Mouse (Mus musculus): ENCODE measurements at regions not wholly inside any gene's neighbourhood (a gene's known extent, or its start where the extent isn't known, plus 50 kb on each side); places are given as distances from the start of the nearest gene placed in this dataset.

DNA sequence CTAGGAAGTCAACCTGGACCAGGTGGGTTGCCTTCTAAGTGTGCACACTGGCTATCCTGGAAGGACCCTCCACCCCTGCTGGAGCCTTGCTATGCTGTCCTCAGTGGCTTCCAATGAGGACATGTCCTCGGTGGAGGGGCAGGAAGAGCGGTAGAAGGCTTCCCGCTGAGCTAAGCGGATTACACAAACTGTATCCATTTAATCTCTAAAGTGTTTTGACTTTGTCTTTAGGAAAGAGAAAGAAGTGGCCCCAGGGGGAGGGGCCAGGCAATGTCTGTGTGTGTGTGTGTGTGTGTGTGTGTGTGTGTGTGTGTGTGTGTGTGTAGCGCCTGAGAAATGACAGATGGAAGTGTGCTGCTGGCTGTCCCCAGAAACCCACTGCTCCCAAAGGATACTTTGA is 71.6 kb upstream of the Zc3h12a start:
- DNase-seq = no peak

DNA sequence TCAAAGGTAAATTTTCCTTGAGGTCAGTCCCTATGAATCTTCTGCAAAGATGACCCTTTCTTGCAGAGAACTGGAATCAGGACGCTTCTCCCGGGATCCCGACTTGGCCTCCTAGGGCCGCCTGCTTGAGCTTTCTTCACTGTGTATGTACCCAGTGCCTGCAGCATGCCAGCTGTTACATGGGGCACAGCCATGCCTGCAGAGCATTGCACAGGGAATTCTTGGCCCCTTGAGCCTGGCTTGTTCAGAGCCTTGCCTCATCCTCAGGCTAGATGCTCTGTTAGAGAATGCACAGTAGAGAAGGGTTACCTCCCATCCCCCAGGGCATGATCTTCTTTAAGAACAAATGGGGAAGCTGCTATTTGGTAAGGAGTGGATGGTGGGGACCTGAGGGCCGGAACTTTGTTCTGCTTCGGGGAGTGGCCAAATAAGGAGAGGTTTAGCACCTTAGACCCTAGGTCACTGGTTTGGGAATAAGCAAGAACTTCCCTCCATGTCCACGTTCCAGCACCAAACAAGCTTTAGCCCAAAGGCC is 68.3 kb upstream of the Zc3h12a start:
- DNase-seq = no peak

DNA sequence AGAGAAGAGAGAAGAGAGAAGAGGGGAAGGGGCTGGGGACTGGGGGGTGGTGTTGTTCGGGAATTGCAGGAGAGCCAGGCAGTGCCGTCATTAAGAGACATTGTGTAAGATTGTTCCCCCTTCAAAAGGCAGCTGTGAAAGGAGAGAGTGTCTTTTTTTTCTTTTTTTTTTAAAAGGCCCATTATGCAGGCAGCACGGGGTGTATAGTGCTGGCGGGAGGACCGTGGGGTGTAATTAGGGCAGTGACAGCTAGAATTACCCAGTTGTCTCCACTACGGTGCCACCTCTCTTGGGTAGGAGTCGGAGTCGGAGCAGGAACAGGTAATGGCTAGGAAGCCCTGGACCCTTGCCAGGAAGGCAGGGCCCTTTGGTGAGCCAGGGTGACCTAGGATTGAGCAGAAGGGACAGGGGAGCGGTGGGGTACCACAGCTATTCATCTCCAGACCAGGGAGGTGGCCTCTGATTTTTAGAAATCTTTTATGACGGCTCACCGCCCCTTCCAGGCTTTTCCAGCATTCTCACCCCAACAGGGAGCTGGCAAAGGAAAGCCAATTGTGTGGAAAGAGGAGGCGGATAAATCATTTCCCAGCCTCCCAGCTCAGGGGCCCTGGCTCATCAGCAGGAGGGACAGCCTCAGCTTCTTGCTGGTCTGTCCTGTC is 67.2 kb upstream of the Zc3h12a start:
- no peak for DNase-seq

GRCm38 (mm10) chr4:125194298-125194697 is 66.7 kb upstream of the Zc3h12a start:
- no peak for DNase-seq

DNA sequence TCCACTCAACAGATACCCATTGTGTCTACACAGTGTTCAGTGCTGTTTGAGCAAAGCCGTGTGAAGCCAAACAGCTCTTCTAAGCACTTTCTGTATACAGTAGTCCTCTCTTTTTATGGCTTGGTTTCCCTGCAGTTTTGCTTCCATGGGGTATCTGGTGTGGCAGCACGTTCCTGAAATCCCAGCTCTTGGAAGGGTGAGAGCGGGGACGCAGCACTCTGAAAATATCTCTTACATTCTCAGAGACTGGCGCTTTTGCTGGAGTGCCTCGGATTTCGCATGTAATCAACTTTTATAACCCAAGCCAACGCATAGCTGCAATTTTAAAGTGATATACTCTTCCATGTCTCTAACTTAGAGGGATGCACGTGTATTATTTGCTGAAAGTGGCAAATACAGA is 64.0 kb upstream of the Zc3h12a start:
- DNase-seq = no peak

DNA sequence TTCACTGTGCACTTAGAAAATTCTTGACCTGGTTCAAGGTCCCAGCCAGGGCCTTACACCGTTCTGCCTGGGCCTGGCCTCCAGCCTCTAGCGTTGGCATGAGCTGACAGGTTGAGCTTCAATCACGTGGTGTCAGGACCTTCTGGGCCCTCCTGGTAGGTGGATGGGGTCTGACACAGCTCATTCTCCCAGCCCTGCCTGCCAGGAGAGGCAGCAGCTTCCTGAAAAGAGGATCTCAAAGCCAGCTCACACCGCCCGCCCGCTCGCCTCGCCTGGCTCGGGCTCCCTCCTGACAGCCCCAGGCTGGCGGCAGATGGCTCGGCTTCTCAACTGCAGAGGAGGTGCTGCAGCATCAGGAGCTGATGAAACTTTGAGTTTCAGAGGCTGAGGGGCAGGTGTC is 63.4 kb upstream of the Zc3h12a start:
- DNase-seq = no peak

GRCm38 (mm10) chr4:125189971-125190370 is 62.3 kb upstream of the Zc3h12a start:
- no peak for DNase-seq

- DNase-seq = no peak
These were observed 58.6 kb upstream of the Zc3h12a start for GRCm38 (mm10) chr4:125186246-125186645.

- DNase-seq = no peak
These were observed 57.4 kb upstream of the Zc3h12a start for GRCm38 (mm10) chr4:125185076-125185475.

DNA sequence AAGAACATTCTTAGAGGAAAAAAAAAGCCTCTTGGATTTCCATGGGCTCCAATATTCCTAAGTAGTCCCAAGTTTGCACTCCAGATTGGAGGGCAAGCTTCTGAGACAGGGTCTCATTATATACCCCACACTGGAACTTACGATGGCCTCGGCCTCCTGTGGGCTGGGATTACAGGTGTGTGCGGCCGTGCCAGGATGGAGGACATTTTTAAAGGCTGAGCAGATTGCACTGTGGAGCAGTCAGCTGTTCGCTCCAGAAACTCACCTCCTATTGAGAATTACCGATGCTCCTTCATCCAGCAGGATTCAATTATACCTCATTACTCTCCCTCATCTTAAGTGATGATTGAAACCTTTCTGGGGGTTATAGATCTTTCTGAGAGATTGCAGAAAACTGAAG is 53.3 kb upstream of the Zc3h12a start:
- no peak for DNase-seq

GRCm38 (mm10) chr4:125178552-125178951 is 50.9 kb upstream of the Zc3h12a start:
- no peak for DNase-seq

DNA sequence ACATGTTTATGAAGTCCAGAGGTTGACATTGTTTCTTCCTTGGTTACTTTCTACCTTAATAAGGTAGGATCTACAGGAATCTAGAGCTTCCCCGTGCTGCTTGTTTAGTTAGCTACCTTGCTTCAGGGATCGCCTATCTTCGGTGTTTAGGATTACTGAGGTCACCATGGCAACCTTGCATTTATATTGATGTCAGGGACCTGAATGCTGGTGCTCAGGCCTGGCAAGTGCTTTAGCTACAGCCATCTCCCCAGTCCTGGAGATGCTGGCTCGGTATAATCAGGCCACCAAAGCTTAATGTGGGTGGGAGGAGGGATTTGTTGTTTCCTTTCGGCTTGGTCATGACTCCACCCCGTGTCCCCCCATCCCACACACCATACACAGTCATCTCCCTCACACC is 50.0 kb upstream of the Zc3h12a start:
- DNase-seq = no peak
